Mouse (Mus musculus) bone marrow macrophage, adult 2 months (primary cell): Measurements from ENCODE around the gene Afmid.

ENCODE experiments used
- CTCF ChIP-seq: IDR thresholded peaks from 2 replicates; pipeline ENCODE4 v1.5.1; 2012; ENCODE audit warnings: low read depth, mild to moderate bottlenecking, low read length, moderate library complexity
- POLR2A ChIP-seq: IDR thresholded peaks from 2 replicates; pipeline ENCODE4 v1.6.1; 2012; ENCODE audit warnings: mild to moderate bottlenecking, low read depth, low read length, borderline replicate concordance

- TF ChIP-seq CTCF (no peak), POLR2A (no peak)
Measured at GRCm38 (mm10) chr11:117848271-117848984, 22.7 kb downstream of the Afmid start.
